Mouse (Mus musculus) stomach, postnatal 0 days (tissue): ENCODE measurements around the gene Serping1.

Experiments used
- CTCF ChIP-seq: IDR thresholded peaks from 2 replicates; pipeline ENCODE4 v1.5.1; 2016; ENCODE audit warnings: antibody characterized with exemption, low read depth, mild to moderate bottlenecking, moderate library complexity
- EP300 ChIP-seq: optimal IDR thresholded peaks from 2 replicates; pipeline ENCODE3; 2016; ENCODE audit warnings: antibody characterized with exemption

GRCm38 (mm10) chr2:84803963-84804362 lies 28.7 kb upstream of the Serping1 start:
- TF ChIP-seq EP300 (no peak), CTCF (no peak)
